In the genomic region with DNA sequence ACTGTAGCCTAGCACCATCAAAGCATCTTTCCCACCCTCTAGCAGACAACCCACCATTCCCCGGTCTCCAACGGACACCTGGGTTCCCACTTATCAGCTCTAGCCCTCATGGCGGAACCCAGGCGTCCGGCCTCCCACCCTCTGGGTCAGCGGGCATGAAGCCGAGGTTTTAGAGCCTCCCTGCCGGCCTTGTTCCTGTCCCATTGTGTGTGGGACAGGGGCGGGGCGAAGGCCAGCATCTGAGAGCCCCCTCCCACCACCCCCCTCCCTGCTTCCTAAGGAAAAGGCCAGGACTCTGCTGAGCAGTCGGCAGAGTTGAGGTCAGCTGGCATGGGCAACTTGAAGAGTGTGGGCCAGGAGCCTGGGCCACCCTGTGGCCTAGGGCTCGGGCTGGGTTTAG, we compare ENCODE assay signal across 8 mouse cellular contexts. TPM values are rescaled to one million over a fixed set of nuclear protein-coding genes. Genes with fewer than 3 reads are reported as not detected.
A peak's percentile ranks its signal among the peaks of the same experiment; 100 is the strongest.
DNase-seq lines count a peak whose midpoint lies in the region; ATAC-seq and TF ChIP-seq lines count a peak whose summit lies in the region.

Nos3 (plus strand) TSS at position 303 of the 400 bp plus-strand sequence.

- TF ChIP-seq EP300 in heart, adult 2 months (IDR thresholded peaks at IDR 0.05; ENCODE audit: insufficient read depth, low read depth, low read length) = peak; percentile 76
- peak; percentile 41; the same call in 1 of the 2 replicates for TF ChIP-seq EP300 in lung, postnatal 0 days (IDR thresholded peaks at IDR 0.05)

- peaks cover 7% of the 10 kb centered on the region for H3K4me1 ChIP-seq in heart, adult 2 months (ENCODE audit: control insufficient read depth, insufficient read depth, low read length)
- H3K4me1 ChIP-seq in kidney, adult 2 months (ENCODE audit: control insufficient read depth, insufficient read depth, low read length) = no peaks in the 10 kb centered on the region
- H3K4me1 ChIP-seq in lung, postnatal 0 days (ENCODE audit: insufficient read depth, low read depth, low read length) = 0 out of 2 replicates have a peak, but pooled peaks cover 2% of the 10 kb centered on the region
- no peaks in the 10 kb centered on the region for H3K4me1 ChIP-seq in cerebellum, adult 2 months (ENCODE audit: control insufficient read depth, insufficient read depth, low read length)

- no peak for TF ChIP-seq CTCF in heart, adult 2 months (IDR thresholded peaks at IDR 0.05)
- no peak for TF ChIP-seq CTCF in kidney, adult 2 months (conservative IDR thresholded peaks at IDR 0.05; ENCODE audit: insufficient read depth, insufficient read length, low read depth, low read length)
- no peak for TF ChIP-seq CTCF in lung, postnatal 0 days (IDR thresholded peaks at IDR 0.05)
- TF ChIP-seq CTCF in cerebellum, adult 2 months (IDR thresholded peaks at IDR 0.05; ENCODE audit: borderline replicate concordance, insufficient read depth, low read depth, low read length) = no peak

- peak within 1 kb of the TSS; percentile 77 for H3K4me3 ChIP-seq in heart, adult 2 months
- peak within 1 kb of the TSS; percentile 54 for H3K4me3 ChIP-seq in kidney, adult 2 months (ENCODE audit: insufficient read depth, low read depth, low read length)
- peak within 1 kb of the TSS; percentile 21 for H3K4me3 ChIP-seq in lung, postnatal 0 days (ENCODE audit: low read depth, low read length)
- no peak within 1 kb of the TSS for H3K4me3 ChIP-seq in cerebellum, adult 2 months (replicated peaks; ENCODE audit: insufficient read depth, low read depth, low read length)

- peak within 1 kb of the TSS; percentile 50 for H3K4me2 ChIP-seq in lung, postnatal 0 days (replicated peaks; ENCODE audit: low read depth, low read length)

- H3K9ac ChIP-seq in heart, adult 2 months (ENCODE audit: low read depth, low read length) = peak within 1 kb of the TSS; percentile 85
- no peak within 1 kb of the TSS for H3K9ac ChIP-seq in lung, postnatal 0 days (replicated peaks; ENCODE audit: low read depth)

- intact Hi-C loops in left cerebral cortex, postnatal 14 days (cut with DNase I) = no loop called here
- intact Hi-C loops in heart, adult 2 months (cut with DNase I) = loop anchor here (1.0 kb wide), 1 partner anchor 20 kb away; no protein-coding TSS in a partner anchor

- no peaks in the 10 kb centered on the region for H3K79me2 ChIP-seq in heart, adult 2 months (replicated peaks; ENCODE audit: control insufficient read depth, insufficient read depth, low read length)

- no peaks in the 10 kb centered on the region for H3K9me3 ChIP-seq in lung, postnatal 0 days (ENCODE audit: low read length)

- DNase-seq in left cerebral cortex, postnatal 14 days (ENCODE audit: low spot score in 2 of 2) = no peak
- no peak for DNase-seq in left cerebral cortex, adult 18-20 months (ENCODE audit: low spot score in 2 of 2)
- DNase-seq in heart, adult 2 months = peak; percentile 79 to 87
- DNase-seq in kidney, adult 2 months = peak; percentile 75
- peak; percentile 65 for DNase-seq in lung, postnatal 0 days (ENCODE audit: low spot score)
- no peak for DNase-seq in cerebellum, adult 2 months
- DNase-seq in ovary, adult 18-20 months (ENCODE audit: low spot score) = no peak
- no peak for DNase-seq in cerebellum, postnatal 25 days

- WGBS in heart, adult 2 months = 41% methylated on average over 12 of the region's 12 CpGs
- 60% methylated on average over 12 of the region's 12 CpGs for WGBS in kidney, adult 2 months
- 43% methylated on average over 12 of the region's 12 CpGs for WGBS in lung, postnatal 0 days
- WGBS in cerebellum, adult 2 months = 59% methylated on average over 12 of the region's 12 CpGs

- TF ChIP-seq POLR2A in heart, adult 2 months (IDR thresholded peaks at IDR 0.05; ENCODE audit: insufficient read depth, low read depth, low read length) = peak; percentile 90
- no peak for TF ChIP-seq POLR2A in kidney, adult 2 months (IDR thresholded peaks at IDR 0.05; ENCODE audit: low read depth, low read length)
- no peak for TF ChIP-seq POLR2A in cerebellum, adult 2 months (IDR thresholded peaks at IDR 0.05; ENCODE audit: borderline replicate concordance, insufficient read depth, low read length)

- no peaks in the 10 kb centered on the region for H3K36me3 ChIP-seq in heart, adult 2 months (ENCODE audit: control insufficient read depth, insufficient read depth, low read length)
- H3K36me3 ChIP-seq in kidney, adult 2 months (ENCODE audit: control insufficient read depth, insufficient read depth, low read length) = no peaks in the 10 kb centered on the region
- H3K36me3 ChIP-seq in lung, postnatal 0 days (ENCODE audit: insufficient read depth, low read length) = no peaks in the 10 kb centered on the region

- peak within 1 kb of the TSS; percentile 95 for H3K27ac ChIP-seq in heart, adult 2 months
- peak within 1 kb of the TSS; percentile 68 for H3K27ac ChIP-seq in kidney, adult 2 months (ENCODE audit: insufficient read depth, low read depth, low read length)
- H3K27ac ChIP-seq in lung, postnatal 0 days (ENCODE audit: low read length) = peak within 1 kb of the TSS; percentile 74
- H3K27ac ChIP-seq in cerebellum, adult 2 months (ENCODE audit: insufficient read depth, low read length) = no peak within 1 kb of the TSS

- peak; percentile 76 for ATAC-seq in lung, postnatal 0 days

- H3K27me3 ChIP-seq in heart, adult 2 months (ENCODE audit: control insufficient read depth, insufficient read depth, low read length) = no peaks in the 10 kb centered on the region
- no peaks in the 10 kb centered on the region for H3K27me3 ChIP-seq in kidney, adult 2 months (replicated peaks; ENCODE audit: control insufficient read depth, insufficient read depth, low read length)
- H3K27me3 ChIP-seq in lung, postnatal 0 days (replicated peaks; ENCODE audit: insufficient read depth, low read length) = no peaks in the 10 kb centered on the region
- no peaks in the 10 kb centered on the region for H3K27me3 ChIP-seq in cerebellum, adult 2 months (ENCODE audit: control insufficient read depth, insufficient read depth, low read length)

RNA-seq across cellular contexts. Expression of gene Nos3, which starts in this region (rescaled TPM):
- total RNA-seq in left cerebral cortex, postnatal 14 days (2021) = 10 to 100 TPM; 10.2 to 12.1 TPM
- total RNA-seq in left cerebral cortex, adult 18-20 months (2021) = 10 to 100 TPM in 1 of 2 experiments, 1 to 10 TPM in 1; 8.0 to 10.7 TPM
- total RNA-seq in heart, adult 2 months (2021) = 10 to 100 TPM; 23.5 to 24.4 TPM
- polyA plus RNA-seq in heart, adult 2 months (2012; rRNA removed) = 26.3 and 30.7 TPM in 2 replicates
- polyA plus RNA-seq in kidney, adult 2 months (2012; rRNA removed) = 11.4 and 12.4 TPM in 2 replicates
- polyA plus RNA-seq in lung, postnatal 0 days (2015; fragmentation: Nextera tagmentation; extraction: Ambion mirVana) = 20.3 and 26.5 TPM in 2 replicates
- polyA plus RNA-seq in cerebellum, adult 2 months (2012; rRNA removed) = 7.5 and 8.6 TPM in 2 replicates

Comparison
In these comparisons a context has a peak if more than half of its experiments do, and no peak if none do; other contexts are left out.
1. DNase-seq: peak in heart, adult 2 months (2 of 2), kidney, adult 2 months (single experiment) and lung, postnatal 0 days (single experiment); none in left cerebral cortex, postnatal 14 days (0 of 2), left cerebral cortex, adult 18-20 months (0 of 2), cerebellum, adult 2 months (0 of 2), ovary, adult 18-20 months (single experiment) and cerebellum, postnatal 25 days (0 of 2).